Mouse (Mus musculus): ENCODE measurements around the gene Ttn.

DNA sequence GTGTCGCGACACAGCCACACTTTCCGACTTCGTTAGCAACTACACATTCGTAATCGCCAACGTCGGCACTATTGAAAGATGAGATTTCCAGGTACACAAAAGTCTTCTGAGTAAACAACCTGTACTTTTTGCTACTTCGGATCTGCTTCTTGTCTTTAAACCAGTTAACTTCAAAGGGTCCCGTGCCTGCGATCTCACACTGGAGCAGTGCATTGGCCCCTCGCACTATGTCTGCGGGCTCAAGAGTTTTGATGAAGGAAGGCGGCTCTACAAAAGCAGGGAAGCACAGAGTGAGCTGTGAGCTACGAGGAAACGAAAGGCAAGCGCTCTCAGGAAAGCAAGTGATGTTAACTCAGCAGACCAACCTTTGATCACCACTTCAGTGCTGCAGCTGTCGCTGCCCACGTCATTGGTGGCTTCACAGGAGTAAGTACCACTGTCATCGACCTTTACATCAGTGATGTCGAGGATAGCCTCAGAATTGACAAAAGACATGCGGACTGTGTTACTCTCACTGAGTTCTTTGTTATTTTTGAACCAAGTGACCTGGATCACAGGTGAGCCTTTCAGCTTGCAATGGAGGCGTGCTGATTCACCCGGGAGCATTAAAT lies 80.8 kb downstream of the Ttn start:
- no peak for TF ChIP-seq POLR2A (IDR thresholded peaks at IDR 0.05; ENCODE audit: low read depth, low read length)
- TF ChIP-seq CTCF (IDR thresholded peaks at IDR 0.05; ENCODE audit: extremely low read depth, insufficient read depth, insufficient read length, insufficient replicate concordance): no peak

Data from spleen, adult 2 months (tissue).